9 mouse cellular contexts compared by ENCODE assay signal in genomic region chr3:90605049-90605448, GRCm38 (mm10). TPM values are rescaled to one million over a fixed set of nuclear protein-coding genes. Genes with fewer than 3 reads are reported as not detected.
DNase-seq lines count a peak whose midpoint lies in the region; ATAC-seq and TF ChIP-seq lines count a peak whose summit lies in the region.
"Had no signal": no experiment of that assay in that cellular context is flagged by ENCODE, and none has a peak within 500 bp of the region (broad histone marks: within the 10 kb centered on the region; RNA-seq: fewer than 3 reads in every experiment).

No protein-coding gene starts in this region.

- H3K9me3 ChIP-seq in lung, embryonic 14.5 days (ENCODE audit: low read depth, low read length) = no peaks in the 10 kb centered on the region
- no peaks in the 10 kb centered on the region for H3K9me3 ChIP-seq in stomach, embryonic 15.5 days
- H3K9me3 ChIP-seq in liver, embryonic 11.5 days (ENCODE audit: control insufficient read depth, low read length) = no peaks in the 10 kb centered on the region

- 81% methylated on average over 3 of the region's 3 CpGs for WGBS in lung, embryonic 14.5 days
- WGBS in lung, adult 2 months = 78% methylated on average over 3 of the region's 3 CpGs
- 78% methylated on average over 3 of the region's 3 CpGs for WGBS in stomach, embryonic 15.5 days
- 44% methylated on average over 3 of the region's 3 CpGs for WGBS in liver, embryonic 11.5 days

- no peak overlapping the region for H3K4me3 ChIP-seq in lung, embryonic 14.5 days (ENCODE audit: low read depth, low read length)
- no peak overlapping the region for H3K4me3 ChIP-seq in lung, adult 2 months (replicated peaks; ENCODE audit: extremely low read depth, low read depth, low read length)
- no peak overlapping the region for H3K4me3 ChIP-seq in brown adipose tissue, adult 24 weeks (ENCODE audit: insufficient read depth, low read depth, low read length)
- H3K4me3 ChIP-seq in stomach, embryonic 15.5 days (replicated peaks) = no peak overlapping the region
- H3K4me3 ChIP-seq in liver, embryonic 11.5 days (ENCODE audit: low read depth, low read length) = no peak overlapping the region

- no peak for DNase-seq in lung, embryonic 14.5 days
- DNase-seq in lung, adult 2 months = no peak
- no peak for DNase-seq in liver, embryonic 11.5 days (ENCODE audit: low spot score)
- DNase-seq in spleen, postnatal 36 days (ENCODE audit: low spot score in 2 of 2) = no peak

- peaks cover 22% of the 10 kb centered on the region for H3K4me1 ChIP-seq in lung, embryonic 14.5 days (ENCODE audit: insufficient read depth)
- H3K4me1 ChIP-seq in lung, adult 2 months (ENCODE audit: control insufficient read depth, insufficient read depth, low read length) = peaks cover 2% of the 10 kb centered on the region; the same call in 1 of the 2 replicates
- peaks cover 12% of the 10 kb centered on the region for H3K4me1 ChIP-seq in brown adipose tissue, adult 24 weeks (ENCODE audit: control insufficient read depth, insufficient read depth, insufficient read length, low read length)
- H3K4me1 ChIP-seq in stomach, embryonic 15.5 days = peaks cover 22% of the 10 kb centered on the region
- H3K4me1 ChIP-seq in liver, embryonic 11.5 days (replicated peaks; ENCODE audit: control insufficient read depth, insufficient read depth, low read length) = no peaks in the 10 kb centered on the region

- TF ChIP-seq CTCF in lung, embryonic 14.5 days (IDR thresholded peaks at IDR 0.05; ENCODE audit: low read depth) = no peak
- TF ChIP-seq CTCF in lung, adult 2 months (IDR thresholded peaks at IDR 0.05; ENCODE audit: insufficient read depth, low read length) = no peak

- 0 out of 2 replicates have a peak, but pooled peaks have one; percentile 11 for ATAC-seq in lung, embryonic 14.5 days (ENCODE audit: insufficient read depth)
- peak; percentile 55 for ATAC-seq in inflammation-experienced regulatory T-cells, adult 6 months
- no peak for ATAC-seq in stomach, embryonic 15.5 days (ENCODE audit: insufficient read depth, low FRiP score, low read depth)
- no peak for ATAC-seq in liver, embryonic 11.5 days (replicated peaks; ENCODE audit: low FRiP score)

- no peak overlapping the region for H3K4me2 ChIP-seq in lung, embryonic 14.5 days
- no peak overlapping the region for H3K4me2 ChIP-seq in stomach, embryonic 15.5 days
- H3K4me2 ChIP-seq in liver, embryonic 11.5 days = no peak overlapping the region

- TF ChIP-seq POLR2A in lung, adult 2 months (IDR thresholded peaks at IDR 0.05; ENCODE audit: borderline replicate concordance, extremely low read depth, low read depth, low read length) = no peak

- peak overlapping the region; percentile 58 for H3K27ac ChIP-seq in lung, embryonic 14.5 days (ENCODE audit: low read depth)
- peak overlapping the region; percentile 32 for H3K27ac ChIP-seq in brown adipose tissue, adult 24 weeks (replicated peaks; ENCODE audit: low read depth, low read length)
- H3K27ac ChIP-seq in stomach, embryonic 15.5 days = peak overlapping the region; percentile 88
- no peak overlapping the region for H3K27ac ChIP-seq in liver, embryonic 11.5 days (ENCODE audit: low read depth, low read length)

- no peaks in the 10 kb centered on the region for H3K36me3 ChIP-seq in lung, embryonic 14.5 days (ENCODE audit: insufficient read depth)
- H3K36me3 ChIP-seq in stomach, embryonic 15.5 days = no peaks in the 10 kb centered on the region
- H3K36me3 ChIP-seq in liver, embryonic 11.5 days (ENCODE audit: control insufficient read depth, insufficient read depth, low read length) = no peaks in the 10 kb centered on the region

- no peaks in the 10 kb centered on the region for H3K27me3 ChIP-seq in lung, embryonic 14.5 days (ENCODE audit: insufficient read depth, low read length)
- no peaks in the 10 kb centered on the region for H3K27me3 ChIP-seq in stomach, embryonic 15.5 days (replicated peaks)
- no peaks in the 10 kb centered on the region for H3K27me3 ChIP-seq in liver, embryonic 11.5 days (replicated peaks; ENCODE audit: control insufficient read depth, insufficient read depth, low read length)

- H3K9ac ChIP-seq in lung, embryonic 14.5 days = no peak overlapping the region
- H3K9ac ChIP-seq in stomach, embryonic 15.5 days = no peak overlapping the region
- no peak overlapping the region for H3K9ac ChIP-seq in liver, embryonic 11.5 days (ENCODE audit: low read depth, low read length)

RNA-seq across cellular contexts. Expression of gene S100a4, which starts 1.5 kb away (rescaled TPM):
- polyA plus RNA-seq in lung, embryonic 14.5 days (2014; fragmentation: Nextera tagmentation; extraction: Ambion mirVana) = 3.1 and 3.7 TPM in 2 replicates
- 28.9 and 51.0 TPM in 2 replicates for polyA plus RNA-seq in lung, adult 2 months (2012; rRNA removed)
- polyA plus RNA-seq in brown adipose tissue, adult 24 weeks (2012; ENCODE audit: insufficient read depth, insufficient read length, missing spikeins) = 21.4 and 30.3 TPM in 2 replicates
- polyA plus RNA-seq in inflammation-experienced regulatory T-cells, adult 6 months (2017; shearing (Covaris generic)) = 100 to 1,000 TPM in 1 of 3 experiments, 10 to 100 TPM in 2; 65.2 to 589 (median 72.0) TPM
- 13.0 and 13.6 TPM in 2 replicates for polyA plus RNA-seq in stomach, embryonic 15.5 days (2015; fragmentation: Nextera tagmentation; extraction: Ambion mirVana)
- 0.69 and 0.77 TPM in 2 replicates for polyA plus RNA-seq in liver, embryonic 11.5 days (2014; fragmentation: Nextera tagmentation; extraction: Ambion mirVana)
- polyA plus RNA-seq: neural tube, embryonic 14.5 days had no signal

RNA-seq across cellular contexts. Expression of gene S100a5, which starts 3.3 kb away (rescaled TPM):
- not detected in 2 replicates for polyA plus RNA-seq in lung, embryonic 14.5 days (2014; fragmentation: Nextera tagmentation; extraction: Ambion mirVana)
- not detected in 2 replicates for polyA plus RNA-seq in lung, adult 2 months (2012; rRNA removed)
- polyA plus RNA-seq in brown adipose tissue, adult 24 weeks (2012; ENCODE audit: insufficient read depth, insufficient read length, missing spikeins) = not detected in 2 replicates
- not detected for polyA plus RNA-seq in inflammation-experienced regulatory T-cells, adult 6 months (2017; shearing (Covaris generic))
- polyA plus RNA-seq in stomach, embryonic 15.5 days (2015; fragmentation: Nextera tagmentation; extraction: Ambion mirVana) = 4.5 and 6.5 TPM in 2 replicates
- polyA plus RNA-seq in liver, embryonic 11.5 days (2014; fragmentation: Nextera tagmentation; extraction: Ambion mirVana) = not detected in 2 replicates
- polyA plus RNA-seq: neural tube, embryonic 14.5 days; small intestine, adult 2 months had no signal

RNA-seq across cellular contexts. Expression of gene Gm42674, which starts 3.3 kb away (rescaled TPM):
- not detected in 2 replicates for polyA plus RNA-seq in lung, embryonic 14.5 days (2014; fragmentation: Nextera tagmentation; extraction: Ambion mirVana)
- polyA plus RNA-seq in lung, adult 2 months (2012; rRNA removed) = not detected in 2 replicates
- polyA plus RNA-seq in brown adipose tissue, adult 24 weeks (2012; ENCODE audit: insufficient read depth, insufficient read length, missing spikeins) = not detected in 2 replicates
- not detected for polyA plus RNA-seq in inflammation-experienced regulatory T-cells, adult 6 months (2017; shearing (Covaris generic))
- polyA plus RNA-seq in stomach, embryonic 15.5 days (2015; fragmentation: Nextera tagmentation; extraction: Ambion mirVana) = not detected in 2 replicates
- not detected in 2 replicates for polyA plus RNA-seq in liver, embryonic 11.5 days (2014; fragmentation: Nextera tagmentation; extraction: Ambion mirVana)
- polyA plus RNA-seq: neural tube, embryonic 14.5 days; small intestine, adult 2 months had no signal

RNA-seq across cellular contexts. Expression of gene S100a6, which starts 7.6 kb away (rescaled TPM):
- polyA plus RNA-seq in lung, embryonic 14.5 days (2014; fragmentation: Nextera tagmentation; extraction: Ambion mirVana) = 84.2 and 100 TPM in 2 replicates
- polyA plus RNA-seq in lung, adult 2 months (2012; rRNA removed) = 439 and 454 TPM in 2 replicates
- 192 and 232 TPM in 2 replicates for polyA plus RNA-seq in brown adipose tissue, adult 24 weeks (2012; ENCODE audit: insufficient read depth, insufficient read length, missing spikeins)
- 1,000 to 10,000 TPM in 1 of 3 experiments, 100 to 1,000 TPM in 2; 212 to 1,342 (median 247) TPM for polyA plus RNA-seq in inflammation-experienced regulatory T-cells, adult 6 months (2017; shearing (Covaris generic))
- polyA plus RNA-seq in stomach, embryonic 15.5 days (2015; fragmentation: Nextera tagmentation; extraction: Ambion mirVana) = 503 and 642 TPM in 2 replicates
- 13.9 and 14.6 TPM in 2 replicates for polyA plus RNA-seq in liver, embryonic 11.5 days (2014; fragmentation: Nextera tagmentation; extraction: Ambion mirVana)

RNA-seq across cellular contexts. Expression of gene S100a2, which starts 15.0 kb away (rescaled TPM):
- polyA plus RNA-seq in lung, embryonic 14.5 days (2014; fragmentation: Nextera tagmentation; extraction: Ambion mirVana) = not detected in 2 replicates
- polyA plus RNA-seq in lung, adult 2 months (2012; rRNA removed) = not detected in 2 replicates
- polyA plus RNA-seq in brown adipose tissue, adult 24 weeks (2012; ENCODE audit: insufficient read depth, insufficient read length, missing spikeins) = not detected in 2 replicates
- 1 to 10 TPM in 1 of 3 experiments, not detected in 2; 2.6 TPM for polyA plus RNA-seq in inflammation-experienced regulatory T-cells, adult 6 months (2017; shearing (Covaris generic))
- not detected in 2 replicates for polyA plus RNA-seq in stomach, embryonic 15.5 days (2015; fragmentation: Nextera tagmentation; extraction: Ambion mirVana)
- not detected in 2 replicates for polyA plus RNA-seq in liver, embryonic 11.5 days (2014; fragmentation: Nextera tagmentation; extraction: Ambion mirVana)
- polyA plus RNA-seq: neural tube, embryonic 14.5 days; small intestine, adult 2 months had no signal

Comparison
In these comparisons a context has a peak if more than half of its experiments do, and no peak if none do; other contexts are left out.
1. ATAC-seq: peak in lung, embryonic 14.5 days (single experiment) and inflammation-experienced regulatory T-cells, adult 6 months (single experiment); none in stomach, embryonic 15.5 days (single experiment) and liver, embryonic 11.5 days (single experiment).